Mouse (Mus musculus): ENCODE measurements around the gene Flot2. TPM values are rescaled to one million over a fixed set of nuclear protein-coding genes. Genes with fewer than 3 reads are reported as not detected.
A peak's percentile ranks its signal among the peaks of the same experiment; 100 is the strongest.

Flot2 gene
- polyA plus RNA-seq, 1 experiment: 70.0 TPM

DNA sequence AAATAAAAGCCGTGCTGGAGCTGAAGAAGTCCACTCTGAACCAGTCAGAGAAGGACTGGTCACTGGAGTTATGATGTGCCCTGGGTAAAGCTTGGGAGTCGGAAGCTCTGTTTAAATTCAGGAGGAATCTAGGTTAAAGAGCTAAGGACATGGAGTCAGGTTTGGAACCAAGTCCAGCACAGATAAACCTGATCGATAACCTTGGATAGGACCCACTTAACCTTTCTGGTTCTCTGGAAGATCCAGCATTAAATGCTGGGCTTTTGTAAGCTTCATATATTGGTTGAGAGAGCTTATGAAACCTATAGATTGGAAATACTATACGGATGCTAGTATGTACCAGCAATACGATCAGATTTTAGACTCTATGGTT lies 57.4 kb downstream of the Flot2 start:
- TF ChIP-seq POLR2A (IDR thresholded peaks at IDR 0.05; ENCODE audit: low read depth, low read length): no peak
- no peak for TF ChIP-seq CTCF (IDR thresholded peaks at IDR 0.05; ENCODE audit: borderline replicate concordance, insufficient read depth, low read length)
- Histone ChIP-seq H3K27ac (ENCODE audit: insufficient read depth, low read length) (peak overlapping the region; percentile 53), H3K4me3 (ENCODE audit: insufficient read depth, low read length) (peak overlapping the region; percentile 82), H3K4me1 (ENCODE audit: control insufficient read depth, insufficient read depth, low read length) (peaks cover 4% of the 10 kb centered on the region; the same call in 1 of the 2 replicates)

GRCm38 (mm10) chr11:78097077-78097476 lies 59.3 kb downstream of the Flot2 start:
- no peak overlapping the region for H3K4me3 ChIP-seq (ENCODE audit: insufficient read depth, low read length)
- TF ChIP-seq POLR2A (IDR thresholded peaks at IDR 0.05; ENCODE audit: low read depth, low read length) (no peak), CTCF (IDR thresholded peaks at IDR 0.05; ENCODE audit: borderline replicate concordance, insufficient read depth, low read length) (no peak)
- H3K27ac ChIP-seq (ENCODE audit: insufficient read depth, low read length): no peak overlapping the region
- peaks cover 4% of the 10 kb centered on the region; the same call in 1 of the 2 replicates for H3K4me1 ChIP-seq (ENCODE audit: control insufficient read depth, insufficient read depth, low read length)

DNA sequence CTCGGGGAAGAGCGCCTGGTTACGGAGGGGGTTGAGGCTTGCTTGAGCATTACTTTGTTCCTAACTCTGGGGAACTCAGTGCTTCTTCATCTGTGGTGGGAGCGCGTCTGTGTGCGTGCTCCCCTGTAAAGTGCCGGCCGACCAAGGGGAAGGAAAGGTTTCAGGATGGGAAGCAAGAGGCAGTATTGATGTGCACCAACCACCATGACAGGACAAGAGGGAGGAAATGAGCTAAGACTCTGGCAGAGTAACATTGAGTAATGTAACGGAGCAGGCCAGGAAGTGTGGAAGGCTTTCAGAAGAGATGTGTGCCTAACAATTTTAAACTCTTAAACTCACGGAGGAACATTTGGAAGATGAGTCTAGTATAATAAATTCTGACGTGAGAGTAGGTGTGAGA lies 63.0 kb downstream of the Flot2 start:
- TF ChIP-seq POLR2A (IDR thresholded peaks at IDR 0.05; ENCODE audit: low read depth, low read length) (no peak), CTCF (IDR thresholded peaks at IDR 0.05; ENCODE audit: borderline replicate concordance, insufficient read depth, low read length) (no peak)
- no peak overlapping the region for H3K27ac ChIP-seq (ENCODE audit: insufficient read depth, low read length)
- no peak overlapping the region for H3K4me3 ChIP-seq (ENCODE audit: insufficient read depth, low read length)
- peaks cover 4% of the 10 kb centered on the region; the same call in 1 of the 2 replicates for H3K4me1 ChIP-seq (ENCODE audit: control insufficient read depth, insufficient read depth, low read length)

- Histone ChIP-seq H3K27ac (ENCODE audit: insufficient read depth, low read length) (no peak overlapping the region), H3K4me3 (ENCODE audit: insufficient read depth, low read length) (no peak overlapping the region), H3K4me1 (ENCODE audit: control insufficient read depth, insufficient read depth, low read length) (no peaks in the 10 kb centered on the region)
- no peak for TF ChIP-seq POLR2A (IDR thresholded peaks at IDR 0.05; ENCODE audit: low read depth, low read length)
- no peak for TF ChIP-seq CTCF (IDR thresholded peaks at IDR 0.05; ENCODE audit: borderline replicate concordance, insufficient read depth, low read length)
These were observed 64.4 kb downstream of the Flot2 start for GRCm38 (mm10) chr11:78102142-78102541.

DNA sequence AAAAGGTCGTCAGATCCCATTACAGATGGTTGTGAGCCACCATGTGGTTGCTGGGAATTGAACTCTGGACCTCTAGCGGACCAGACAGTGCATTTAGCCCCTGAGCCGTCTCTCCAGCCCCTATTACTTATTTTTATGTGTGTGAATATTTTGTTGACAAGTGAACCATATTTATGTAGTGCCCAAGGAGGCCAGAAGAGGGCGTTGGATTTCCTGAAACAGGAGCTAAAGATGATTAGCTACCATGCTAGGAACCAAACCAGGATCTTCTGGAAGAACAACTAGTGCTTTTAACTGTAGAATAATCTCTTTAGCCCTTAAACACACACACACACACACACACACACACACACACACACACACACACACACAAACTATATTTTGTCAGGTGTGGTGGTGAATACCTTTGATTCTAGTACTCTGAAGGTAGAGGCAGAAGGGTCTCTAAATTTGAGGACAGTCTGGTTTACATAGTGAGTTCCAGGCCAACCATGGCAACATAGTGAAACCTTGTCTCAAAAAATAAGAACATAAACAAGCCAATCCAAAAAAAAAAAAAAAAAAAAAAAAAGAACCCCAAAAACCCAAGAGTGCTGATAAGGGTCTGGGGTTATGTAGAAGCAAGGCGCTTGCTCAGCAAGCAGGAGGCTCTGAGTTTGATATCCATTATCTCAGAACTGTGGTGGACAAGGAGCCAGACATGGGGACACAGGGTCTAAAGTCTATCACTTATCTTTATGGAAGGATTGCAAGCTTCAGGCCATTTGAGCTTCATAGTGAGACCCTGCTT lies 65.4 kb downstream of the Flot2 start:
- TF ChIP-seq CTCF (IDR thresholded peaks at IDR 0.05; ENCODE audit: borderline replicate concordance, insufficient read depth, low read length): no peak
- TF ChIP-seq POLR2A (IDR thresholded peaks at IDR 0.05; ENCODE audit: low read depth, low read length): no peak
- no peaks in the 10 kb centered on the region for H3K4me1 ChIP-seq (ENCODE audit: control insufficient read depth, insufficient read depth, low read length)
- H3K27ac ChIP-seq (ENCODE audit: insufficient read depth, low read length): no peak overlapping the region
- no peak overlapping the region for H3K4me3 ChIP-seq (ENCODE audit: insufficient read depth, low read length)

GRCm38 (mm10) chr11:78104501-78104900 lies 66.8 kb downstream of the Flot2 start:
- Histone ChIP-seq H3K27ac (ENCODE audit: insufficient read depth, low read length) (no peak overlapping the region), H3K4me3 (ENCODE audit: insufficient read depth, low read length) (no peak overlapping the region)
- TF ChIP-seq POLR2A (IDR thresholded peaks at IDR 0.05; ENCODE audit: low read depth, low read length) (no peak), CTCF (IDR thresholded peaks at IDR 0.05; ENCODE audit: borderline replicate concordance, insufficient read depth, low read length) (no peak)

More at GRCm38 (mm10) chr11:78104501-78104900, 66.8 kb downstream of the Flot2 start:
- no peaks in the 10 kb centered on the region for H3K4me1 ChIP-seq (ENCODE audit: control insufficient read depth, insufficient read depth, low read length)

Other genes with a start within 250 kb of the Flot2 start
- not detected in 2 replicates for gene Pipox, start 143.8 kb upstream of the Flot2 start, polyA plus RNA-seq (2011; ENCODE audit: insufficient read length, low read depth, missing spikeins)
- not detected in 2 replicates for gene Sez6, start 107.1 kb upstream of the Flot2 start, polyA plus RNA-seq (2011; ENCODE audit: insufficient read length, low read depth, missing spikeins)
- 39.4 and 47.4 TPM in 2 replicates for gene Phf12, start 55.2 kb upstream of the Flot2 start, polyA plus RNA-seq (2011; ENCODE audit: insufficient read length, low read depth, missing spikeins)
- gene Dhrs13, start 5.7 kb upstream of the Flot2 start, polyA plus RNA-seq (2011; ENCODE audit: insufficient read length, low read depth, missing spikeins): 5.7 and 8.3 TPM in 2 replicates
- gene Eral1, start 42.5 kb downstream of the Flot2 start, polyA plus RNA-seq (2011; ENCODE audit: insufficient read length, low read depth, missing spikeins): 17.0 and 18.5 TPM in 2 replicates
- 10.2 and 15.5 TPM in 2 replicates for gene Fam222b, start 56.7 kb downstream of the Flot2 start, polyA plus RNA-seq (2011; ENCODE audit: insufficient read length, low read depth, missing spikeins)
- 40.5 and 45.1 TPM in 2 replicates for gene Traf4, start 127.7 kb downstream of the Flot2 start, polyA plus RNA-seq (2011; ENCODE audit: insufficient read length, low read depth, missing spikeins)
- gene Nek8, start 138.7 kb downstream of the Flot2 start, polyA plus RNA-seq (2011; ENCODE audit: insufficient read length, low read depth, missing spikeins): 12.0 and 17.9 TPM in 2 replicates
- gene Tlcd1, start 138.8 kb downstream of the Flot2 start, polyA plus RNA-seq (2011; ENCODE audit: insufficient read length, low read depth, missing spikeins): 13.6 and 15.3 TPM in 2 replicates
- 2,180 and 2,276 TPM in 2 replicates for gene Rpl23a, start 145.7 kb downstream of the Flot2 start, polyA plus RNA-seq (2011; ENCODE audit: insufficient read length, low read depth, missing spikeins)
- gene Rab34, start 150.5 kb downstream of the Flot2 start, polyA plus RNA-seq (2011; ENCODE audit: insufficient read length, low read depth, missing spikeins): 112 and 127 TPM in 2 replicates
- 0.92 and 1.7 TPM in 2 replicates for gene Proca1, start 155.5 kb downstream of the Flot2 start, polyA plus RNA-seq (2011; ENCODE audit: insufficient read length, low read depth, missing spikeins)
- 65.4 and 67.3 TPM in 2 replicates for gene Sdf2, start 207.8 kb downstream of the Flot2 start, polyA plus RNA-seq (2011; ENCODE audit: insufficient read length, low read depth, missing spikeins)
- gene Supt6, start 208.1 kb downstream of the Flot2 start, polyA plus RNA-seq (2011; ENCODE audit: insufficient read length, low read depth, missing spikeins): 56.1 and 57.8 TPM in 2 replicates
- gene 2610507B11Rik, start 223.8 kb downstream of the Flot2 start, polyA plus RNA-seq (2011; ENCODE audit: insufficient read length, low read depth, missing spikeins): 81.8 and 86.7 TPM in 2 replicates